ENCODE assay signal across 8 mouse cellular contexts in genomic region chr9:42326688-42327440, GRCm38 (mm10).
DNase-seq lines count a peak whose midpoint lies in the region; ATAC-seq lines count a peak whose summit lies in the region.

No protein-coding gene starts in this region.

- H3K9ac ChIP-seq in limb, embryonic 11.5 days (ENCODE audit: low read length) = no peak overlapping the region
- H3K9ac ChIP-seq in hindbrain, embryonic 14.5 days = no peak overlapping the region

- WGBS in limb, embryonic 11.5 days = 33% methylated on average over 11 of the region's 11 CpGs
- 35% methylated on average over 11 of the region's 11 CpGs for WGBS in limb, embryonic 10.5 days
- WGBS in hindbrain, embryonic 14.5 days = 25% methylated on average over 11 of the region's 11 CpGs

- H3K36me3 ChIP-seq in limb, embryonic 11.5 days (ENCODE audit: control insufficient read depth, insufficient read depth, low read length) = no peaks in the 10 kb centered on the region
- H3K36me3 ChIP-seq in limb, embryonic 10.5 days = no peaks in the 10 kb centered on the region
- H3K36me3 ChIP-seq in hindbrain, embryonic 14.5 days (replicated peaks; ENCODE audit: control insufficient read depth, insufficient read depth) = no peaks in the 10 kb centered on the region
- no peaks in the 10 kb centered on the region for H3K36me3 ChIP-seq in splenic B cell, adult 2 months (ENCODE audit: control insufficient read depth, insufficient read depth, low read length, poor library complexity, severe bottlenecking)

- H3K27me3 ChIP-seq in limb, embryonic 11.5 days (ENCODE audit: control insufficient read depth, insufficient read depth, low read length) = no peaks in the 10 kb centered on the region
- peaks cover 18% of the 10 kb centered on the region; the same call in 1 of the 2 replicates for H3K27me3 ChIP-seq in limb, embryonic 10.5 days (ENCODE audit: low read depth, poor library complexity, severe bottlenecking)
- H3K27me3 ChIP-seq in hindbrain, embryonic 14.5 days (ENCODE audit: control insufficient read depth, insufficient read depth, low read length) = 0 out of 2 replicates have a peak, but pooled peaks cover 6% of the 10 kb centered on the region
- H3K27me3 ChIP-seq in splenic B cell, adult 2 months (ENCODE audit: control insufficient read depth, insufficient read depth, low read length, poor library complexity, severe bottlenecking) = no peaks in the 10 kb centered on the region

- no peak overlapping the region for H3K27ac ChIP-seq in limb, embryonic 11.5 days (replicated peaks; ENCODE audit: low read depth, low read length)
- H3K27ac ChIP-seq in limb, embryonic 10.5 days = no peak overlapping the region
- no peak overlapping the region for H3K27ac ChIP-seq in hindbrain, embryonic 14.5 days

- ATAC-seq in limb, embryonic 11.5 days (ENCODE audit: insufficient number of reproducible peaks, low FRiP score, low TSS enrichment, low read depth) = no peak
- ATAC-seq in hindbrain, embryonic 14.5 days (ENCODE audit: low FRiP score) = peak; percentile 75; the same call in 1 of the 2 replicates

- H3K4me3 ChIP-seq in limb, embryonic 11.5 days (ENCODE audit: low read depth, low read length) = no peak overlapping the region
- H3K4me3 ChIP-seq in limb, embryonic 10.5 days = no peak overlapping the region
- no peak overlapping the region for H3K4me3 ChIP-seq in hindbrain, embryonic 14.5 days (replicated peaks; ENCODE audit: low read length)

- H3K9me3 ChIP-seq in limb, embryonic 11.5 days (ENCODE audit: control insufficient read depth, low read length) = no peaks in the 10 kb centered on the region
- no peaks in the 10 kb centered on the region for H3K9me3 ChIP-seq in limb, embryonic 10.5 days (replicated peaks)
- H3K9me3 ChIP-seq in hindbrain, embryonic 14.5 days (ENCODE audit: control insufficient read depth, low read length) = no peaks in the 10 kb centered on the region

- peak; percentile 47 for DNase-seq in limb, embryonic 11.5 days (ENCODE audit: low spot score)
- DNase-seq in limb, embryonic 10.5 days (ENCODE audit: low spot score) = no peak
- peak; percentile 71 for DNase-seq in NIH3T3 (ENCODE audit: low read depth)
- DNase-seq in cerebellum, postnatal 36 days = peak; percentile 17 to 30
- peak; percentile 91 for DNase-seq in hindbrain, embryonic 14.5 days (ENCODE audit: low spot score)
- DNase-seq in lung, postnatal 14 days = peak; percentile 6
- DNase-seq in splenic B cell, adult 2 months (ENCODE audit: low read depth, low spot score) = peak; percentile 55
- no peak for DNase-seq in ovary, postnatal 10 days (ENCODE audit: low spot score)

- H3K4me2 ChIP-seq in limb, embryonic 11.5 days (ENCODE audit: low read depth, severe bottlenecking) = no peak overlapping the region
- H3K4me2 ChIP-seq in hindbrain, embryonic 14.5 days (replicated peaks) = no peak overlapping the region

- no peaks in the 10 kb centered on the region for H3K4me1 ChIP-seq in limb, embryonic 11.5 days (ENCODE audit: control insufficient read depth, insufficient read depth, low read length)
- H3K4me1 ChIP-seq in limb, embryonic 10.5 days = no peaks in the 10 kb centered on the region
- no peaks in the 10 kb centered on the region for H3K4me1 ChIP-seq in hindbrain, embryonic 14.5 days (replicated peaks; ENCODE audit: control insufficient read depth, insufficient read depth, low read length)

Comparison
In these comparisons a context has a peak if more than half of its experiments do, and no peak if none do; other contexts are left out.
1. DNase-seq: peak in limb, embryonic 11.5 days (single experiment), NIH3T3 (single experiment), cerebellum, postnatal 36 days (2 of 2), hindbrain, embryonic 14.5 days (single experiment), lung, postnatal 14 days (single experiment) and splenic B cell, adult 2 months (single experiment); none in limb, embryonic 10.5 days (single experiment) and ovary, postnatal 10 days (single experiment).